Mouse (Mus musculus): ENCODE results near the gene Wbp1l. TPM values are rescaled to one million over a fixed set of nuclear protein-coding genes. Genes with fewer than 3 reads are reported as not detected.
A peak's percentile ranks its signal among the peaks of the same experiment; 100 is the strongest.

Gene Wbp1l
- polyA plus RNA-seq, 1 experiment = 24.5 TPM

- TF ChIP-seq POLR2A (IDR thresholded peaks at IDR 0.05; ENCODE audit: insufficient read depth, low read length) (no peak), EP300 (IDR thresholded peaks at IDR 0.05; ENCODE audit: insufficient read depth, low read depth, low read length) (no peak), CTCF (IDR thresholded peaks at IDR 0.05; ENCODE audit: low read depth, low read length) (no peak)
- Histone ChIP-seq H3K9me3 (replicated peaks; ENCODE audit: control insufficient read depth, insufficient read depth, low read length, poor library complexity, severe bottlenecking) (no peaks in the 10 kb centered on the region), H3K4me1 (ENCODE audit: control insufficient read depth, insufficient read depth, low read length) (peaks cover 7% of the 10 kb centered on the region), H3K36me3 (ENCODE audit: control insufficient read depth, insufficient read depth, low read length, poor library complexity, severe bottlenecking) (no peaks in the 10 kb centered on the region), H3K4me3 (ENCODE audit: low read depth, low read length) (no peak overlapping the region), H3K27me3 (ENCODE audit: control insufficient read depth, insufficient read depth, low read length, poor library complexity, severe bottlenecking) (no peaks in the 10 kb centered on the region), H3K27ac (ENCODE audit: insufficient read depth, low read length) (no peak overlapping the region), H3K9ac (ENCODE audit: low read depth, poor library complexity, severe bottlenecking) (0 out of 2 replicates have a peak overlapping the region, but pooled peaks have one; percentile 19)
Measured at GRCm38 (mm10) chr19:46622659-46623193, 23.8 kb downstream of the Wbp1l start.

GRCm38 (mm10) chr19:46623194-46623667, 24.3 kb downstream of the Wbp1l start:
- H3K9ac ChIP-seq (ENCODE audit: low read depth, poor library complexity, severe bottlenecking) = 0 out of 2 replicates have a peak overlapping the region, but pooled peaks have one; percentile 19
- H3K4me3 ChIP-seq (ENCODE audit: low read depth, low read length) = peak overlapping the region; percentile 33

GRCm38 (mm10) chr19:46623790-46624772, 25.2 kb downstream of the Wbp1l start:
- peak overlapping the region; percentile 33 for H3K4me3 ChIP-seq (ENCODE audit: low read depth, low read length)
- no peaks in the 10 kb centered on the region for H3K36me3 ChIP-seq (ENCODE audit: control insufficient read depth, insufficient read depth, low read length, poor library complexity, severe bottlenecking)
- no peaks in the 10 kb centered on the region for H3K27me3 ChIP-seq (ENCODE audit: control insufficient read depth, insufficient read depth, low read length, poor library complexity, severe bottlenecking)
- no peak for TF ChIP-seq POLR2A (IDR thresholded peaks at IDR 0.05; ENCODE audit: insufficient read depth, low read length)
- no peak for TF ChIP-seq EP300 (IDR thresholded peaks at IDR 0.05; ENCODE audit: insufficient read depth, low read depth, low read length)
- TF ChIP-seq CTCF (IDR thresholded peaks at IDR 0.05; ENCODE audit: low read depth, low read length) = no peak
- H3K4me1 ChIP-seq (ENCODE audit: control insufficient read depth, insufficient read depth, low read length) = peaks cover 7% of the 10 kb centered on the region
- no peaks in the 10 kb centered on the region for H3K9me3 ChIP-seq (replicated peaks; ENCODE audit: control insufficient read depth, insufficient read depth, low read length, poor library complexity, severe bottlenecking)
- 0 out of 2 replicates have a peak overlapping the region, but pooled peaks have one; percentile 5 for H3K9ac ChIP-seq (ENCODE audit: low read depth, poor library complexity, severe bottlenecking)
- H3K27ac ChIP-seq (ENCODE audit: insufficient read depth, low read length) = no peak overlapping the region

More at GRCm38 (mm10) chr19:46623194-46623667, 24.3 kb downstream of the Wbp1l start:
- no peak for TF ChIP-seq EP300 (IDR thresholded peaks at IDR 0.05; ENCODE audit: insufficient read depth, low read depth, low read length)
- TF ChIP-seq POLR2A (IDR thresholded peaks at IDR 0.05; ENCODE audit: insufficient read depth, low read length) = no peak
- TF ChIP-seq CTCF (IDR thresholded peaks at IDR 0.05; ENCODE audit: low read depth, low read length) = no peak
- Histone ChIP-seq H3K36me3 (ENCODE audit: control insufficient read depth, insufficient read depth, low read length, poor library complexity, severe bottlenecking) (no peaks in the 10 kb centered on the region), H3K9me3 (replicated peaks; ENCODE audit: control insufficient read depth, insufficient read depth, low read length, poor library complexity, severe bottlenecking) (no peaks in the 10 kb centered on the region), H3K27me3 (ENCODE audit: control insufficient read depth, insufficient read depth, low read length, poor library complexity, severe bottlenecking) (no peaks in the 10 kb centered on the region), H3K27ac (ENCODE audit: insufficient read depth, low read length) (no peak overlapping the region), H3K4me1 (ENCODE audit: control insufficient read depth, insufficient read depth, low read length) (peaks cover 7% of the 10 kb centered on the region)

- H3K27me3 ChIP-seq (ENCODE audit: control insufficient read depth, insufficient read depth, low read length, poor library complexity, severe bottlenecking) = no peaks in the 10 kb centered on the region
- no peaks in the 10 kb centered on the region for H3K36me3 ChIP-seq (ENCODE audit: control insufficient read depth, insufficient read depth, low read length, poor library complexity, severe bottlenecking)
- TF ChIP-seq CTCF (IDR thresholded peaks at IDR 0.05; ENCODE audit: low read depth, low read length) (no peak), POLR2A (IDR thresholded peaks at IDR 0.05; ENCODE audit: insufficient read depth, low read length) (no peak), EP300 (IDR thresholded peaks at IDR 0.05; ENCODE audit: insufficient read depth, low read depth, low read length) (no peak)
- H3K9me3 ChIP-seq (replicated peaks; ENCODE audit: control insufficient read depth, insufficient read depth, low read length, poor library complexity, severe bottlenecking) = no peaks in the 10 kb centered on the region
- H3K4me3 ChIP-seq (ENCODE audit: low read depth, low read length) = no peak overlapping the region
- H3K27ac ChIP-seq (ENCODE audit: insufficient read depth, low read length) = no peak overlapping the region
- no peak overlapping the region for H3K9ac ChIP-seq (ENCODE audit: low read depth, poor library complexity, severe bottlenecking)
- peaks cover 7% of the 10 kb centered on the region for H3K4me1 ChIP-seq (ENCODE audit: control insufficient read depth, insufficient read depth, low read length)
Measured at GRCm38 (mm10) chr19:46625015-46625414, 26.1 kb downstream of the Wbp1l start.

GRCm38 (mm10) chr19:46625519-46625918, 26.6 kb downstream of the Wbp1l start:
- Histone ChIP-seq H3K27ac (ENCODE audit: insufficient read depth, low read length) (no peak overlapping the region), H3K9me3 (replicated peaks; ENCODE audit: control insufficient read depth, insufficient read depth, low read length, poor library complexity, severe bottlenecking) (no peaks in the 10 kb centered on the region), H3K4me3 (ENCODE audit: low read depth, low read length) (no peak overlapping the region), H3K4me1 (ENCODE audit: control insufficient read depth, insufficient read depth, low read length) (peaks cover 7% of the 10 kb centered on the region), H3K36me3 (ENCODE audit: control insufficient read depth, insufficient read depth, low read length, poor library complexity, severe bottlenecking) (no peaks in the 10 kb centered on the region), H3K27me3 (ENCODE audit: control insufficient read depth, insufficient read depth, low read length, poor library complexity, severe bottlenecking) (no peaks in the 10 kb centered on the region), H3K9ac (ENCODE audit: low read depth, poor library complexity, severe bottlenecking) (no peak overlapping the region)
- TF ChIP-seq CTCF (IDR thresholded peaks at IDR 0.05; ENCODE audit: low read depth, low read length) (no peak), EP300 (IDR thresholded peaks at IDR 0.05; ENCODE audit: insufficient read depth, low read depth, low read length) (no peak), POLR2A (IDR thresholded peaks at IDR 0.05; ENCODE audit: insufficient read depth, low read length) (no peak)
